Mouse (Mus musculus) brain, embryonic 18.5 days (tissue): ENCODE measurements at regions not wholly inside any gene's neighbourhood (a gene's known extent, or its start where the extent isn't known, plus 50 kb on each side); places are given as distances from the start of the nearest gene placed in this dataset.
A peak's percentile ranks its signal among the peaks of the same experiment; 100 is the strongest.
"Not testable (repeated sequence)": the region's sequence is repeated elsewhere in the genome, so short reads cannot be mapped to it uniquely, and the experiment has no call there.

Experiments used
- DNase-seq: peaks from one replicate; pipeline ENCODE4 v3.0.0-alpha.2; 2012; ENCODE audit warnings: low read depth, low spot score

- DNase-seq, result no peak
Measured at GRCm38 (mm10) chr4:67378632-67379031, 551.2 kb downstream of the Tlr4 start.

DNA sequence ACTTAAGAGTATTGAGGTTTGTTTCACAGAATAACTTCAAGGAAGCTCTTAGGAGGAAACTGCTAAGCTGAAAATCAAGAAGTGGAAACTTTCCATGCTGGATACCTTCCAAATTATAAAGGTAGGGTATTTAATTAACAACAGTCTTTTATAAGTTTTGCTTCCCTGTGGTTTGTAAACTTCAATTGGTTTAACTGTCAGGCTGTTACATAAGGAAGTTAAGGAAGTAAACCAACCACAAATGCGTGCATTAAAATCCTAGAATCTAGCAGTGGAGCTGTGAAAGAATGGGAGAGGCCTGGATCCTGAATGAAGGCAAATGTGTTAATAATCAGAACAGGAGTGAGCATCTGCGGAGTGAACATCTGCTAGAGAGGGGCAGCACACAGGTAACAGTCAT, 560.5 kb downstream of the Tlr4 start:
- DNase-seq, result no peak

- DNase-seq, result no peak
Measured at GRCm38 (mm10) chr4:67402977-67403376, 575.6 kb downstream of the Tlr4 start.

GRCm38 (mm10) chr4:67424064-67424463, 596.7 kb downstream of the Tlr4 start:
- no peak for DNase-seq

- no peak for DNase-seq
Measured at GRCm38 (mm10) chr4:67425712-67426111, 598.3 kb downstream of the Tlr4 start.

GRCm38 (mm10) chr4:67447835-67448234, 620.5 kb downstream of the Tlr4 start:
- DNase-seq, result no peak

GRCm38 (mm10) chr4:67459871-67460270, 632.5 kb downstream of the Tlr4 start:
- DNase-seq, result not testable (repeated sequence)

DNA sequence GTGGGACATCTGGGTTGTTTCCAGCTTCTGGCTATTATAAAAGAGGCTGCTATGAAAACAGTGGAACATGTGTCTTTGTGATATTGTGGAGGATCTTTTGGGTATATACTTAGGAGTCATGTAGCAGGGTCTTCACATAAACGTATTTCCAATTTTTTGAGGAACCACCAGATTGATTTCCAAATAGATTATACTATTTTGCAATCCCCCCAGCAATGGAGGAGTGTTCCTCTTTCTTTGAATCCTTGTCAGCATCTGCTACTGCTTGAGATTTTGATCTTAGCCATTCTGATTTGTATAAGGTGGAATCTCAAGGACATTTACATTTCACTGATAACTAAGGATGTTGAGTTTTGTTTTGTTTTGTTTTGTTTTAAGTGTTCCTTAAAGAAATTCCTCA, 645.6 kb downstream of the Tlr4 start:
- no peak for DNase-seq

- peak; percentile 43 for DNase-seq
Measured at GRCm38 (mm10) chr4:67477264-67477845, 650.0 kb downstream of the Tlr4 start.

DNA sequence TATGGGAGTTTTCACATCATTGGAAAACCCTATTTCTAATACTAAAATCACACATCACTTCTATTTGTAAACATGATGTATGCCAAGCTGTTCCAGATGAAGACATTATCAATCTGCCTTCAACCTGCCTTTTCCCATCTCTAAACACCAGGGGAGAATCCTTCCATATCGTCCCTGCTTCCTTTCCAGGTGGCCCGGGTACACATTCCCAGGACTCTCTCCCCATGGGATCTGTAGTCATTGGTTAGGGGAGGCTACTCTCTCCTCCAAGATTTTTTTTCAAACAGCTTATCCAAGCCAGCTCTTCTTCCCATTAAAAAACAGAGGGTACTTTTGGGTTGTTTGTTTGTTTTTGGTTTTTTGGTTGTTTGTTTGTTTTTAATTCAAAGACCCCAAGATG, 650.7 kb downstream of the Tlr4 start:
- no peak for DNase-seq

DNA sequence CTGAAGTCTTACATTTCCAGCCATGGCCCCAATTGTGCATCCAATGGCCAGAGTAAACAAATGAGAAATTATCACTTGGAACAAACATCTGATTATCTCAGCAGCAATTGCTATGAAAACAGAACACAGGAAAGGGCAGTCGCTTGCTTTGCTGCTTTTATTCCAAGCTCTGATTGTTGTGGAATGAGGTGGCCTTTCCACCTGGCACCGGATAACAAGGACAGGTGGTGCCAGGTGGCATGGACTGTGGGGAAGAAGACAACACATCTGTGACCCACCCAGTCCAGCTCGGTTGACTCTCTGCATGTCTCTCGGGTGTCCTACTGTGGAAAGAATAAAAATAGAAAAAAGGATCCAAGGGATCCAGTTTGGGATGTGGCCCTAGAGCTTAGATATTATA, 694.9 kb downstream of the Tlr4 start:
- no peak for DNase-seq

DNA sequence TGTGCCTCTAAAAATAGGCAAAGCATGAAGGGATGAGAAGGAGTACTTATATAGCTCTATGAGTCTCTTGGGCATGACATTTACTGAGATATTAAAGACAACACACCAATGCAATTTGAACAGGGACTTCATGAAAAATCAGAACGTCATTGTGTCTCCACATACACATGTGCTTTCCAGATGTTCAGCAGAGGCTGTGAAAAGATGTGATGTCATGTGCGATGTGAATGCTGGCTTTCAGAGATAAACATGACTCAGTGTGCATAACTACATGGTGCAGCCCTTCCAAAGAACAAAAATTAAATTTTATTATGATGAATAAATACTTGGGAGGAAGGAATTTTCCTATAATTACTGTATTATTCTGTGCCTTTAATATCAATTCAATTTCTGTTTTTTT, 695.8 kb downstream of the Tlr4 start:
- DNase-seq, result no peak

- DNase-seq, result no peak
Measured at GRCm38 (mm10) chr4:67529586-67529985, 702.2 kb downstream of the Tlr4 start.

DNA sequence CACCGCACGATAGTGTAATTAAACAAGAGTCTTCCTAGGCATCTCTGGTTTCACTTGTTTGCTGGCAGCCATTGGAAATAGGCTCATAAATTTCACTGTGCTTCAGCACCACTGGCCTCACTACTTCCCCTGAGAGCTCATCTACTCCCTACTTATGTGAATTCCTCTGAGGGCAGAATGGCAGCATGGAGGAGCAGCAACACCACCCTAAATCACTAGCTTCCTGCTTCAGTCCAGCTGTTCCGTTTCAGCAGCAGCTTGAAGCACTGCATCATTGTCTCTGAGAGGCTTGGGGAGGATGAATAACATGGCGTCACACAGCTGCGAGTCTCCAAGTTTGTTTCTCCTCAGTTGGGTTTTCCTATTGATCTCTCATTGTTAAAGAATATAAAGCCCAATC, 712.1 kb downstream of the Tlr4 start:
- DNase-seq, result no peak

DNA sequence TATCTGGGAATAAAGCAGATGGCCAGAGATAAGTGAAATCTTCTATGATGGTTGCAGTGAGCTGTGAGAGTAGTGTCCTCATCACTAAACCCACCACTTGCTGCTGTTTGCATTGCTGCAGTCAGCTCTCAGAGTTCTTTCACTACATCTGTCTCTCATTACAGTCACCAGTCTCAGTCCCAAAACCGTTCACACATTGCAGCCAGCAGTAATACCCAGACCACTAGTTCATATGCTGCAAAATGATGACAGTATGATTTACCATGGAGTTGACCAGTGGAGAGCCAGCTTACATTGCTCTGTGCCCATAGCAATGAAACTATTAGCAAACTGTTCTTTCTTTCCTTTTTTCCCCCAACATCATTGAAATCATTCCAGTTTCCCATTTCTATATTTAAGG, 718.6 kb downstream of the Tlr4 start:
- DNase-seq, result no peak

DNA sequence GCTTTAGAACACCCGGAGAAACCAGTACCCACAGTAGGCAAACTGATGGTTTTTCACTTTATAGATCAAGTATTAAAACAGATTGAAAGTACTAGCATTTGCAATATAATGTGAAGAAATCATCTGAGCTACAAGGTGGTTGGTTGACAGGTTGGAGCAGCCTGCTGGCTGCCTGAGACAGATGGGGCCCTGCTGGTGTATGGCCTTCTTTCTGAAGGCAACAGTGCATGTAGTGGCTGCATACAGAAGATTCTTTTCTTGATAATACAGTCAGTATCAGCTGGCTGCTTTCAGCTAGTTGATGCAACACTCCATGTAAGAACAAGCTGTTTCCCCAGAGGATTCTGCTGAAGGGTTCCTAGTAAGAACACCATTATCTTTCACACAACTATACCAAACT, 720.6 kb downstream of the Tlr4 start:
- DNase-seq, result no peak

GRCm38 (mm10) chr4:67553511-67553910, 726.1 kb downstream of the Tlr4 start:
- DNase-seq, result no peak

GRCm38 (mm10) chr4:67574816-67575215, 747.4 kb downstream of the Tlr4 start:
- no peak for DNase-seq

GRCm38 (mm10) chr4:67589501-67589900, 762.1 kb downstream of the Tlr4 start:
- DNase-seq, result no peak

- DNase-seq, result peak; percentile 40
Measured at GRCm38 (mm10) chr4:67589976-67590727, 762.8 kb downstream of the Tlr4 start.

DNA sequence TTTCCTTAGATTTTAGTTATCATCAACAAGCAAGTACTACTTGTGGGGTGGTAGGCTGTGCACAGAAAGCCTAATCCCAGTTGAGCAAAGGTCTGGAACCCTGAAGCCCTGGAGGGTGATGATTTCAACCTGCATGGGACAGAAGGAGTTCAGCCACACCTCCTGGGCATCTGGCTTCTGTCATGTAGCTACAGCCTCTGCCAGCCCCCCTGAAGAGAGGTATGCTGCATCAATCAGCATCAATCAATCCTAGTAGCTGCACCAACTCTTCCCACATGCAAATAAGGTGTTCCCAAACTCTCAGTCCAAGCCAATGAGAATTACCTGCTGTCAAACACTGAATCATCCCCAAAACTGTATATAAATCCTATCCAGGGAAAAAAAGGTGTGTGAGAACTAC, 779.8 kb downstream of the Tlr4 start:
- DNase-seq, result no peak

GRCm38 (mm10) chr4:67614486-67615067, 787.2 kb downstream of the Tlr4 start:
- peak; percentile 12 for DNase-seq

DNA sequence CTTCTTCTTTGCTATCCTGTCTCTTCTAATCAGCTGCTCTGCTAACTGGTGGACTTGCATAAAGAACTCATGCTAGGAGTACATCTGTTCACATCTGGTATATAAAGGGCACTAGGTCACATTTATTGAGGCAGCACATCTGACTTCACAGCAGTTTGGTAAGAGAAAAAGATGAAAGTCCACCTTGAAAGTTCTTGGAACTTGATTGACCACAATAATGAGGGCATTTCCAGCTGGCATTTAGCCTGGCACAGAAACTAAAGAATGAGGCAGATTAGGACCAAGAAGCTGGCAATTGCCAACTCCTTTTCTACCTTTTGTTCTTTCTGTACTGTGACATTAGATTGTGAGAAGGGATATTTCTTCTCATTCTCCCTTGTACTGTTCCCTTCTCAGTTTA, 799.3 kb downstream of the Tlr4 start:
- DNase-seq, result no peak
